Mouse (Mus musculus): Measurements from ENCODE around the gene Slc4a4.

DNA sequence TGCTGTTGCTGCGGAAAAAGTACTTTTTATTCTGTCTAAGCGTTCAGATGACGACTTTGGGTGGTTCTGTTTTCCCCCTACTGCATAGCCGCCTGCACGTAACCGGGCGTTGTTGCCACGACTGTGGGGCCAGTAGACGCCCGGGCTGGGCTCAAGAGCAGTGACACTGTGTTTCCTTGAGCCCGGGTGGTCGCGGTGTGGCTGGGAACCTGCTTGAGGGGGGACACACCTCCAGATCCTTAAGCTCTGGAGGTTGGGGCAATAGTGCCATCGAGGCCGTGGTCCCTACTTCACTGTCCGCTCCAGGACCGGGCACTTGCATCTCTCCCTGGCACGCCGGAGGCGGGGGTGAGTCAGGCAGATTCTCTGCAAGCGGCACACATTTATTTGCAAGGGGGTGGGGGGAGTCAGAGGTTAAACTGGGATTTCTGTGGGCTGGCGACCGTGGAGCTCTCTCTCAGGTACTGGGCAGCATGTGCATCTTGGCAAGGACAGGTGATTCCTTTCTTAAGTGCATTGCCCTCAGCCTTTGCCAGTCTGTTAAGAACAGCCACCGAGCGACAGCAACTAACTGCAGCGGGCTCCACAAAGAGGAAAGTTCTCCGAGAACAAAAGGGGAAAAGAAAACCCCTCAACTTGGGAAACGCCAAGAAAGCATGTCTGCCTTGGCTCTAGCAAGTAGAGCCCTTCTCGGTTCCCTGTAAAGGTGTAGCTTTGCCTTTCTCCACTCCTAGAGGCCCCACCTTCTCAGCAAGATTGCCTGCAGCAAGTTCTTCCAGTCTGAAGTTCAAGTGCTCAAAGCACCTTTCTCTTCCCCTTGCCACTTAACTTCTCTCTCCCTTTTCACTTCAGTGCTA lies 1.2 kb downstream of the Slc4a4 start:
- TF ChIP-seq CTCF (IDR thresholded peaks at IDR 0.05; ENCODE audit: control insufficient read depth, insufficient read depth, low read length) (no peak), POLR2A (IDR thresholded peaks at IDR 0.05; ENCODE audit: borderline replicate concordance, control insufficient read depth, low read depth, low read length) (no peak)
